Mouse (Mus musculus) cortical plate, adult 2 months (tissue): ENCODE measurements around the gene Mark4. TPM values are rescaled to one million over a fixed set of nuclear protein-coding genes. Genes with fewer than 3 reads are reported as not detected.

ENCODE experiments used
- H3K27ac ChIP-seq: fragments of 200-500 bp; 2 replicates; pipeline ENCODE4 v1.5.1; 2012; ENCODE audit warnings: low read length, control low read depth, inconsistent platforms; ENCODE audit not compliant: insufficient read depth
- H3K4me1 ChIP-seq: fragments of 200-500 bp; 2 replicates; pipeline ENCODE4 v1.6.1; 2011; ENCODE audit warnings: low read length; ENCODE audit not compliant: control insufficient read depth, insufficient read depth
- H3K4me3 ChIP-seq: fragments of 200-500 bp; 2 replicates; pipeline ENCODE4 v1.5.1; 2011; ENCODE audit warnings: mild to moderate bottlenecking, low read length, control low read depth; ENCODE audit not compliant: insufficient read depth
- CTCF ChIP-seq: fragments of 200-500 bp; IDR thresholded peaks from 2 replicates; pipeline ENCODE4 v1.5.1; 2011; ENCODE audit warnings: mild to moderate bottlenecking, control low read depth, low read length; ENCODE audit not compliant: insufficient read depth; ENCODE audit errors: extremely low read depth
- POLR2A ChIP-seq: fragments of 200-500 bp; IDR thresholded peaks from 2 replicates; pipeline ENCODE4 v1.6.1; 2011; ENCODE audit warnings: mild to moderate bottlenecking, low read length, control low read depth; ENCODE audit not compliant: insufficient read depth; ENCODE audit errors: extremely low read depth
- polyA plus RNA-seq: library from polyadenylated mRNA; depleted of rRNA; stranded (reverse); fragments of >200 nt; gene quantifications from 2 replicates; pipeline ENCODE4 v1.2.3, GENCODE M21; 2012

Gene Mark4
- polyA plus RNA-seq, 1 experiment = 52.0 TPM

DNA sequence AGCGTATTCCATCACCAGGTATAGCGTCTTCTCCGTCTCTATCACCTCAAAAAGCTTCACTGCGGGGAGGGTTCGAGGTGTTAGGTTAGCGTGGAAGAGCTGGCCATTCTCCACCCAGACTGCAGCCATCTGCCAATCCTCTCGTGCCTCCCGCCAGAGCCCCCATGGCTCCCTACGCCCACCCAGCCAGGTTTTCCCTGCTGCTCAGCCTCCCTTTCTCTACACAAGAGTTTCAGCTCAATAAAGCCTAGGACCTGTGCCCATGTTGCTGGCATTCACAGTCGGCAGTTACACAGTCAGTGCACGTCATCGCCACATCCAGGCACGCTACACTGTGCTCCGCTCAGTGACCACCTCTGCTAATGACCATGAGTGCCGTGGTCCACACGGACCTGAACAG is 10.9 kb downstream of the Mark4 start:
- H3K4me3 ChIP-seq = no peak overlapping the region
- H3K27ac ChIP-seq = no peak overlapping the region
- TF ChIP-seq CTCF (no peak), POLR2A (no peak)
- peaks cover 2% of the 10 kb centered on the region for H3K4me1 ChIP-seq

DNA sequence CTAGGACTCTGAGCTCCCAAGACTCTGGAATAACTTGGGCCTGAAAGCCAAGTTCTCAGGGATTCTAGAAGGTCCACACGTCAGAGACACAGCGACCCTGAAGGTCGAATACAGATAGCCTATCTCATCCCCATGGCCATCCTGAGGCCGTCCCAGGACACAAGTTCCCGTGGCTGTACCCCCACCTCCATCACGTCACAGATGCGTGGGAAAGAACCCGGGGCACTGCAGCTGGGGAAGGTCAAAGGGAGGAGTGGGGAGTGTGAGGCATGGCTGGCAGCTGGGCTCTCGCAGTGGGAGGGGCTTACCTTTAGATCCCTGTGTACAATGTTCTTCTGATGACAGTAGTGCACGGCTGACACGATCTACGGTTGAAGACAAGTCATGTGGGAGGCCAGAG is 13.8 kb downstream of the Mark4 start:
- H3K4me1 ChIP-seq = peaks cover 2% of the 10 kb centered on the region
- H3K4me3 ChIP-seq = no peak overlapping the region
- TF ChIP-seq CTCF = no peak
- TF ChIP-seq POLR2A = no peak
- H3K27ac ChIP-seq = no peak overlapping the region

DNA sequence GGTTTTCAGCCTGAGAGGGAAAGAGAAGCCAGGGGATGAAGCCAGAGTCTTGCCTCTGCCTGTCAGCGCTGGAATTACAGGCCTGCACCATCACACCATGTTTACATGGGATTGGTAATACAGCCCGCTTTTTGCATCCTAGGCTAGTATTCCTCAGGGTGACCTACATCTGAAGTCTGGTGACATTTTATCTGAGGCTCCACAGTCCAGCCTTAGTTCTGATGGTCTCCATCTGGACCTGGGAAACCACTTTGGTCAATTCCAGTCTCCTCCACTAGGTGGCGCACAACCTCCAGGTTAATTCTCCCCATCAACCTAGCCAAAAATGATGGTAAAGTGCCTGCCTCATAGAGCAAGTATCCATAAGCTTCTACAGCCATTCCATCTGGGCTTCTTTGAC is 15.3 kb downstream of the Mark4 start:
- peaks cover 2% of the 10 kb centered on the region for H3K4me1 ChIP-seq
- no peak overlapping the region for H3K27ac ChIP-seq
- TF ChIP-seq POLR2A = no peak
- TF ChIP-seq CTCF = peak; percentile 85
- no peak overlapping the region for H3K4me3 ChIP-seq

DNA sequence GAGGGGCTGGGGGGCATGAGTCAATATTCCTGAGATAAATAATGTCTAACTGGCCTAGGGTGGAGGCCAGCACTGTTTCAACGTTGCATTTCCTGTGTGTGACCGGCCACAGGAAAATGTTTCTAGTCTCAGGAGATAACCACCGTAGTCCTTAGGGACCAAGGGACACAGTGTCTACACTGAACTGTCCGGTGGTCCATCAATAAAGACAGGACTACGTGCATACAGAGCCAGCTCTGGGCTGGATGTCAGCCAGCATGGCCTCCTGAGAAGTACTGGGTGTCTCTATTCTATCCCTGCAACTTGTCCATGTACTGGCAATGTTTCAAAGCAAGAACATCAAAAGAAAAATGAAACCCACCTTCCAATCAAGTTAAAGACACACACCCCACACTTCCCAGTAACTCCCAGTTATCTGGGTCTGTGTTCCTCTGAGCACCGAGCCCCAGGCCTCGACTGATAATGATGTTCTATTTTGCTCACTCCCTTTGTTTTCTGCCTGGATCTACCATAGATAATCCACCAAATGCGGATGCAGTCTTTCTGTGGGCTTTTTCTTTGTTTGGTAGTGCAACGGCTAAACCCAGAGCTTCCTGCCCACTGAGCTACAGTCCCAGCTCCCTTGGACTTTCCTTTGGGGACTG is 17.1 kb downstream of the Mark4 start:
- Histone ChIP-seq H3K4me1 (no peaks in the 10 kb centered on the region), H3K27ac (no peak overlapping the region), H3K4me3 (no peak overlapping the region)
- no peak for TF ChIP-seq POLR2A
- TF ChIP-seq CTCF = no peak

DNA sequence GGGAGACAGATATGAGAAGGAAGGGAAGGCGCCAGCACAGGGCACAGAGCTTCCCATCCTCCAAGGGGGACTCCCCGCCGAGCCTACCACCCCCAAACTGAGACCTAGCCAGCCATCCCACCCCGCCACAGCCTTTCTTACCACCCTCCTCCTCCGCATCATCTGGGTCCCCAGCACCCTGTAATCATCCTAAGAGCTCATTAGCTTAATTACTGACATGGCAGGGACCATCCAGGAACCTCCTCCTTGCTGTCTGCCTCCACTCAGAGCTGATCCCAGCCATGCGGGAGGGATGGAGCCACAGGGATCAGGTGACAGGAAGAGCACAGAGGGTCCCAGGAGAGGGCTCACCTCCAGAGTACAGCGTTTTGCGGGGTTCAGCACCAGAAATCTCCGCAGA is 21.6 kb downstream of the Mark4 start:
- Histone ChIP-seq H3K4me3 (no peak overlapping the region), H3K4me1 (no peaks in the 10 kb centered on the region), H3K27ac (no peak overlapping the region)
- no peak for TF ChIP-seq POLR2A
- TF ChIP-seq CTCF = no peak

DNA sequence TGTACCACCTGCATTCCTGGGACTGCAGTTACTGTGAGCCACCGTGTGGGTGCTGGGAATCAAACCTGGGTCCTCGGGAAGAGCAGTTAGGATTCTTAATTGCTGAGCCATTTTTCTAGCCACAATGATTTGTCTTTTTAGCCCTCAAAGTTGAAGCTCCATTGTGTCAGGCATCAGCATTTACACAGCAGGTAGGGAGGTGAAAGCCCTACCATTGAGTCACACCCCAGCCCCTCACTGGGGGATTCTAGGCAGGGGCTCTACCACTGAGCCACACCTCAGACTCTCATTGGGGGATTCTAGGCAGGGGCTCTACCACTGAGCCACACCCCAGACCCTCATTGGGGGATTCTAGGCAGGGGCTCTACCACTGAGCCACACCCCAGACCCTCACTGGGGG is 22.3 kb downstream of the Mark4 start:
- Histone ChIP-seq H3K27ac (no peak overlapping the region), H3K4me3 (no peak overlapping the region), H3K4me1 (no peaks in the 10 kb centered on the region)
- no peak for TF ChIP-seq CTCF
- no peak for TF ChIP-seq POLR2A

DNA sequence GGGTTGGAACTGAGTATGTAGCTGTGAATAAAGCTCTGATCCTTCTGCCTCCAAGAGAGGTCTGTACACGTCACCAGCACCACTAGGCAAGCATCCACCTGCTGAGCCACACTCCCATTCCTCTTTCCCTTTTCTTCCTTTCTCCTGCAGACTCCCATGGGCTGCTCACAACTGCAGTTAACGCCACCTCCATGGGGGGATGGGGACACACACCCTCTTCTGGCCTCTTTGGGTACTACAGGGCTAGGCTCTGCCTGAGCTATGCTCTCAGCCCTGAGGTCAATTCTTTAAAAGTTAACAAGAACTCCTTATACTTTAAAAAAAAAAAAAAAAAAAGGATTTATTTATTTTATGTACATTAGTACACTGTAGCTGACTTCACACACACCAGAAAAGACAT is 26.1 kb downstream of the Mark4 start:
- Histone ChIP-seq H3K27ac (no peak overlapping the region), H3K4me3 (no peak overlapping the region), H3K4me1 (no peaks in the 10 kb centered on the region)
- TF ChIP-seq POLR2A (no peak), CTCF (0 out of 2 replicates have a peak, but pooled peaks have one; percentile 3)

- Histone ChIP-seq H3K4me1 (peaks cover 2% of the 10 kb centered on the region; the same call in 1 of the 2 replicates), H3K27ac (no peak overlapping the region), H3K4me3 (no peak overlapping the region)
- TF ChIP-seq CTCF (no peak), POLR2A (no peak)
Measured at GRCm38 (mm10) chr7:19430402-19430801, 28.2 kb downstream of the Mark4 start.

GRCm38 (mm10) chr7:19429726-19430125 is 28.9 kb downstream of the Mark4 start:
- TF ChIP-seq CTCF (no peak), POLR2A (no peak)
- Histone ChIP-seq H3K4me1 (peaks cover 2% of the 10 kb centered on the region; the same call in 1 of the 2 replicates), H3K27ac (no peak overlapping the region), H3K4me3 (no peak overlapping the region)

DNA sequence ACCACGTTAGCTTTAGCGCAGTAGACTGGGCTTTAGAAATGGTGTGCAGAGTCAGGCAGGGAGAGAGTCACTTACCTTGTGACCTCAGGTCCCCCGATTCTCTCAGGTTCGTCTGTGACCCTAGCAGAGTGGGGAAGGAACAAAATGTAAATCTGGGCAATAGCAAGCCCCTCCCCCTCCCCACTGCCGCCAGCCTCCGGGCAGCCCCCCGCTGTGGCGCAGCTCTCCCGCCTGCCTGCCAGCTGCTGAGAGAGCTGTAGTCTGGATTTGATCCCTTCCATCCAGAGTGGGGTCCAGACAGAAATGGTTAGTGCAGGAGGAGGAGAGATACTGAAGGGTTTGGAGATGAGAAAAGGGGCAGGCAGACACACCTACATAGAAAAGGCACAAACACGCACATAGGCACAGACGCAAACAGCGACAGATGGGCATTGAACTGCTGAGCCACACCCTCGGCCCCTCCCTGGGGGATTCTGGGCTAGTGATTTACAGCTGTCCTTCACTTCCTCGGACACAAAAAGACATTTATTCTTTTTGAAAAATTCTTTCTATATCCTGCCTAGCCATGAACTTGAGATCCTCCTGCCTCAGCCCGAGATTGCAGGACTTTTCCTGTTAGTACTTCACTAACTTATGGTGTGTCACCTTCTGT is 30.5 kb downstream of the Mark4 start:
- H3K4me1 ChIP-seq = peaks cover 2% of the 10 kb centered on the region; the same call in 1 of the 2 replicates
- no peak overlapping the region for H3K4me3 ChIP-seq
- H3K27ac ChIP-seq = no peak overlapping the region
- TF ChIP-seq CTCF (no peak), POLR2A (no peak)
